Mouse (Mus musculus): ENCODE measurements around the gene Prpf4b.
"Not testable (repeated sequence)": the region's sequence is repeated elsewhere in the genome, so short reads cannot be mapped to it uniquely, and the experiment has no call there.

Prpf4b gene

GRCm38 (mm10) chr13:34875166-34875710 is at the start of gene Prpf4b:
TSS of gene Prpf4b (plus strand) at chr13:34875302.
- DNase-seq, result peak; percentile 96 to 97

- DNase-seq, result no peak
Observed at GRCm38 (mm10) chr13:34826760-34827690, 48.1 kb upstream of the Prpf4b start.

- no peak for DNase-seq
Observed at GRCm38 (mm10) chr13:34827988-34828882, 46.9 kb upstream of the Prpf4b start.

DNA sequence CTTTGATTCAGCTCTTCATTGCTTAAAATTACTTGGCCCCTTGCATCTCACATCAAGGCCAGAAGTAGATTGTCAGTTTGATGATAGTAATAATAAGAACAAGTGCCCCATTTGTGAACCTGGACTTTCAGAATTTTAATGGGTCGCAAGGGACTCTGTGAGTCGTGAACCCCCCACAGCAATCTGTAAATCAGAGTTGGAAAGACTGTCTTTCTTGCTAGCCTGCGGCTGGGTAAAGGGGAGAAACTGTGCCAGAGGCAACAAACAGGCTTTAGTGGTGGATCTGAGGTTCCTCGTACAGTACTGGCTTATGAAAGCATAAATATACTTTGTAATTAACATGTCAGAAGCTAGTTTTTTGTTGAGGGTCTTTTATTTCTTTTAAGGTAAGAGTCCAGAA is 32.3 kb upstream of the Prpf4b start:
- no peak for DNase-seq

- DNase-seq, result no peak
Observed at GRCm38 (mm10) chr13:34850759-34851158, 24.3 kb upstream of the Prpf4b start.

GRCm38 (mm10) chr13:34851191-34851784 is 23.8 kb upstream of the Prpf4b start:
- no peak for DNase-seq

- DNase-seq, result peak in 1 of 2 experiments; percentile 15
Observed at GRCm38 (mm10) chr13:34857526-34857925, 17.6 kb upstream of the Prpf4b start.

DNA sequence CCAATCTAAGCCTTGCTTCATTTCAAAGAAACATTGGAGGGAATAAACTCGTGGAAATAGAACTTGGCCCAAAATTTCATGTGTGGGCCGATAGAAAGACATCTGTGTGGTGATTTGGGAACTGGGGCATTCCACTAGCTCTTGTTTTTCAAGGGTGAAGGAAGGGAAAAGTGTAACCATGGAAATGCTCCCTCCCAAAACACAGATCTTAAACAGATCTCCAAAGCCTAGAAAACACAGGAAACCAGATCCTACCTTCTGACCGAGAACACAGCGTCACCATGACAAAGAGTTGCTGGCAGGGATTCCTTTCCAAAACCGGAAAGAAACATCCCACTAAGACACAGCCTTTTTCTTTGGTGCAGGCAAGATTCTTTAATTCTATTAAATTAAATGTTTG is 15.7 kb upstream of the Prpf4b start:
- no peak for DNase-seq

- DNase-seq, result not testable (repeated sequence)
Observed at GRCm38 (mm10) chr13:34861166-34861565, 13.9 kb upstream of the Prpf4b start.

GRCm38 (mm10) chr13:34864420-34865169 is 10.5 kb upstream of the Prpf4b start:
- peak; percentile 20 to 54 for DNase-seq

GRCm38 (mm10) chr13:34873801-34874681 is 1.1 kb upstream of the Prpf4b start:
- peak; percentile 93 to 95 for DNase-seq

DNA sequence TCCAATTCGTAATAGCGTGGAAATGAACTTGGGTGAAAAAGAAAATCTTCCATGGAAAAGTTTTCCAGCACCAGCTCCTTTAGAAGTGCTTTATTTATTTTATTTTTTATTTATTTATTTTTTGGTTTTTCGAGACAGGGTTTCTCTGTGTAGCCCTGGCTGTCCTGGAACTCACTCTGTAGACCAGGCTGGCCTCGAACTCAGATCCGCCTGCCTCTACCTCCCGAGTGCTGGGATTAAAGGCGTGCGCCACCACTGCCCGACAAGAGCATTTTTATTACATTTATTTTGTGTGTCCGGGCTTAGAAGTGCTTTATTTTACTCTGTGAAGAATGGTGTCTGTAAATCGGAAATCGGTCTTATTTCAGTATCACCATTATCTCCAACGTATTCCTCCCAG is 366 bp upstream of the Prpf4b start:
- DNase-seq, result peak; percentile 40 to 46

DNA sequence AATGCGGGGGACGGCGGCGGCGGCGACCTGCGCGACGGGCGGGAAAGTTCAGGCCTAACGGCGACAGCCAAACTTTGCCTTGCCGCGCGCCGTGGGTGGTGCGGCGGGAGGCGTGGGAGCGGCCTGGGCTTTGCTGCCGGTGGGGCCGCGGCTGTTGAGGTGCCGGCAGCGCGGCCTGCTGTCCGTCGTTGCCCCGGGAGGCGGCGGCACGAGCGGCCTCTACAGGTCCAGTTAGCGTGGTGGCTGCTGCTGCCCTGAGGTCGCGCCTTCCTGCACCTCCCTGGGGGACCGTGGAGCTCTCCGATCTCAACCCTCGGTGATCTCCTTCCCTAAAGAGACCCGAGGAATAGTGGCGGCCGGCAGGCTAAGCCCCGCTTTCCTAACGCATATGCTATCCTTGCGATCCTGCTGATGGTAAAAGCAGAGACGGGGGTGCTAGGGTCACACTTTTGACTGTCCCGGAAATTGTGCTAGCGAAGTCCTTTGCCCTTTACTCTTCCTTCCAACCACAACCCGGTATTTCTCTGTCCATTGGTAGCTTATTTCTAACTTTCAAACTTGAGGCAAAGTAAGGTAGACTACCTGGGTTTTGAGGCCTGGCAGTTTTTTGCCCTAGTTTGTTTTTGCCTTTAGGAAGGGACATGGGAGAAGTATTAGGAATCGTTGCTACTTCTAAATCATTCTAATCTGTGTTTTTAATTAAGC is 791 bp downstream of the Prpf4b start:
- no peak for DNase-seq

DNA sequence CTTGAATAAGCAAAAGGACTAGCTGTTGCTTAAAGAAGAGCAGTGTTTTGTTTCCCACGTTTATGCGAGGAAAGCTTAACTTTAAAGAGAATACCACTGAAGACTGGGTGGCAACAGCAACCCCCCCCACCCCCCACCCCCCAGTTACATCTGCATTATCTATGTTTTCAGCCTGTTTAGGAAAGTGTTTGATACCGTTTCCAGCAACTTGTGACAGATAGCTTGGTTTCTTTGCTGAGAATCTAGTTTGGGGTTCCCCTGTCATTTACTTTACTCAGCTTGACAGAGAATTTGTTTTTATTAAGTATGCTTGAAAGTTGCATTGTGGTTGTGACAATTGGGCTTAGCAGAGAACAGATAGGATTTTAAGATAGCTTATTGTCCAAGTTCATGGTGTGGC is 1.4 kb downstream of the Prpf4b start:
- no peak for DNase-seq

DNA sequence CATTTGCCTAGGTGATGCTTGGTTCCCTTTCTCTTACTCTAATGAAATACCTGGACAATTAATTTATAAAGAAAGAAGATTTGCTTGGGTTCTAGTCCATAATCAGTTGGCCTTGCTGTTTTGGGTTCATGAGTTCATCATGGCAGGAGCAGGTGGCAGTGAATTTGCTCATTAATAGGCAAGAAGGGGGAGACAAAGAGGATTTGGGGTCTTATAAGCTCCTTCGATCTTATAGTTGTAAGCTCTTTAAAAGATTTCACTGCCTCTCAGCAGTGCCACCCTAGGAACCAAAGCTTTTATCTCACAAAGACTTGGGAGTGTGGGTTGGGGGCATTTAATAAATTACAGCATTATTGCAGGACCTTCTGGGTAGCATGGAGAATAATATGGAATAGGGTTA is 17.8 kb downstream of the Prpf4b start:
- no peak for DNase-seq

DNA sequence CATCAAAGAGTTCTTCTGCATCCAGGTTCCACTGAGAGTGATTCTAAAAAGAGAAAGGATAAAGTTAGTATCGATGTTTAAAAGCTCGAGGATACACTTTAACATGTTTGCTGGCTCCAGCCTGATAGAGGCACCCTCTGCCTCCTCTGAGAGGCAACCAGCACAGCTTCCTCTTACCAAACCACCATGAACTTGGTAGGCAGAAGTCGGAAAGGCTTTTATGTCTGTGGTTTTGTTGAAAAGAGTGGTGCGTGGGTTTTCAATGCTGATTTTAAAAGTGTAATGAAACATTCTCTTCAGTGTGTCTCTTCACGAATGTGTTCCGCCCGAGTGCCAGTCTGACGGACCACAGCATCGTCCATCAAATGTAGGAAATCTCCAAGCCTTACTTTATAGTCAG is 39.5 kb downstream of the Prpf4b start:
- no peak for DNase-seq

- peak in 1 of 2 experiments; percentile 4 for DNase-seq
Observed at GRCm38 (mm10) chr13:34916520-34917167, 41.5 kb downstream of the Prpf4b start.

GRCm38 (mm10) chr13:34924210-34924609 is 49.1 kb downstream of the Prpf4b start, which contains the start of the genes Fam217a and 4933417A18Rik:
TSS of gene Fam217a (minus strand) at chr13:34924310.
TSS of gene 4933417A18Rik (plus strand) at chr13:34924409.
- no peak for DNase-seq

DNA sequence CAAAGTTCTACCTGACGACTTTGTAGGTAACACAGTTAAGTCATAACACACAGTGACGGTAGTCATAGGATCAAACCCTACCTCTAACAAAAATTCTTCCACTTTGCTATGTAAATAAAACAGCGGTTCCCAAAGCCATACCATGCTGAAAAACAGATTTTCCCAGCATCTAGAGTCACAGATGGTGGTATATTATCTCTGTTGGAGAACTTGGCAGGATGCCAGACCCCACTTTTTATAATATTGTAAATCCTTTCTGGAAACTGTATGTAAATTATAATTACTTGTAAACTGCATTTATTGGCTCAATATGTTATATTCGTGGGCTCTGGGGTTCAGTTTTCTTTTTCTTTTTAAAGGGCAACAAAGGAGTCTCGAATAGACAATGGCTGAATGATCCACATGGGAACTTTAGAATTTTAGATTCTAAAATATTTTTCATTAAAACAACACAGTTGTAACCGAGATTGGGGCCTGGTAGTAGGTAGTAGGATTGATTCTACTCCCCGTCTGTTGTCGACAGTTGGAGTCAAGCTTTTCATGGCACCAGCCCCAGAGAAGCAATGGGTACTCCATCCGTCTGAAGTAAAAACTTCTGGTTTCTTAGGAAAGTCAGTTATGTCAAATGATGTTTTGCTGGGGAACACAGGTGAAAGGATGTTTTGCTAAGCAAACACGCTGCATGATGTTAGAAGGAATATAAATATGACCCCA is 60.0 kb downstream of the Prpf4b start:
- no peak for DNase-seq
